Mouse (Mus musculus) mouse trophoblast stem cell (cell line): ENCODE results near the gene Brd3.
"Not testable (repeated sequence)": the region's sequence is repeated elsewhere in the genome, so short reads cannot be mapped to it uniquely, and the experiment has no call there.

Source experiments
- in situ Hi-C, 2 experiments: fragments of 300-500 bp; cut with MseI, MboI; formaldehyde crosslinking; loops; 2 replicates in 1 of 2; 3 replicates in 1 of 2; pipeline ENCODE4 v1.15.1; 2025

Brd3 gene

GRCm38 (mm10) chr2:27512909-27513308 is 5.4 kb upstream of the Brd3 start:
- in situ Hi-C loops, result no loop called here

GRCm38 (mm10) chr2:27510706-27511105 is 3.2 kb upstream of the Brd3 start:
- in situ Hi-C loops, result no loop called here

GRCm38 (mm10) chr2:27506658-27507057 is 804 bp downstream of the Brd3 start:
- in situ Hi-C loops, result not testable (repeated sequence)

- in situ Hi-C loops, result no loop called here
These were observed 1.9 kb downstream of the Brd3 start for GRCm38 (mm10) chr2:27505539-27505938.

GRCm38 (mm10) chr2:27504113-27504885 is 3.2 kb downstream of the Brd3 start:
- in situ Hi-C loops, result no loop called here

GRCm38 (mm10) chr2:27496391-27497028 is 11.0 kb downstream of the Brd3 start:
- in situ Hi-C loops, result no loop called here

GRCm38 (mm10) chr2:27493971-27494370 is 13.5 kb downstream of the Brd3 start:
- in situ Hi-C loops, result no loop called here

GRCm38 (mm10) chr2:27490939-27491338 is 16.5 kb downstream of the Brd3 start:
- in situ Hi-C loops, result no loop called here

- in situ Hi-C loops, result no loop called here
These were observed 19.1 kb downstream of the Brd3 start for GRCm38 (mm10) chr2:27488362-27488761.

- in situ Hi-C loops, result no loop called here
These were observed 20.0 kb downstream of the Brd3 start for GRCm38 (mm10) chr2:27487336-27488049.

GRCm38 (mm10) chr2:27486725-27487124 is 20.7 kb downstream of the Brd3 start:
- in situ Hi-C loops, result no loop called here

GRCm38 (mm10) chr2:27482265-27482861 is 25.1 kb downstream of the Brd3 start:
- in situ Hi-C loops, result no loop called here

GRCm38 (mm10) chr2:27480367-27480766 is 27.1 kb downstream of the Brd3 start:
- in situ Hi-C loops, result no loop called here

- in situ Hi-C loops, result no loop called here
These were observed 27.6 kb downstream of the Brd3 start for GRCm38 (mm10) chr2:27479821-27480220.

GRCm38 (mm10) chr2:27476303-27477192 is 30.9 kb downstream of the Brd3 start:
- in situ Hi-C loops, result no loop called here

GRCm38 (mm10) chr2:27475495-27476302 is 31.8 kb downstream of the Brd3 start:
- in situ Hi-C loops, result no loop called here

GRCm38 (mm10) chr2:27474621-27475484 is 32.6 kb downstream of the Brd3 start:
- in situ Hi-C loops, result no loop called here

GRCm38 (mm10) chr2:27473911-27474310 is 33.6 kb downstream of the Brd3 start:
- in situ Hi-C loops, result no loop called here

GRCm38 (mm10) chr2:27473061-27473765 is 34.2 kb downstream of the Brd3 start:
- in situ Hi-C loops, result no loop called here
